Mouse (Mus musculus) MEL (cell line): ENCODE measurements at regions not wholly inside any gene's neighbourhood (a gene's known extent, or its start where the extent isn't known, plus 50 kb on each side); places are given as distances from the start of the nearest gene placed in this dataset.
A peak's percentile ranks its signal among the peaks of the same experiment; 100 is the strongest.

ENCODE experiments used
- DNase-seq: peaks from one replicate; pipeline ENCODE4 v3.0.0; 2011; ENCODE audit warnings: low read depth, low spot score
- H3K27ac ChIP-seq: 2 replicates; pipeline ENCODE4 v1.5.1; 2012; ENCODE audit warnings: low read depth, mild to moderate bottlenecking, control low read depth, low read length, moderate library complexity; ENCODE audit not compliant: control insufficient read depth
- H3K27me3 ChIP-seq, 2 experiments: fragments of 150-350 bp in 1 of 2; sonication (generic) in 1 of 2; 2 replicates each; pipeline ENCODE4 v1.6.1; 2012; ENCODE audit warnings: low read length in 2 of 2, mild to moderate bottlenecking in 2 of 2, improper control_type of control experiment in 1 of 2, moderate library complexity in 1 of 2; ENCODE audit not compliant: insufficient read depth in 2 of 2, control insufficient read depth in 1 of 2
- H3K36me3 ChIP-seq, 2 experiments: 2 replicates each; pipeline ENCODE4 v1.6.1; 2012 to 2014; ENCODE audit warnings: low read length in 2 of 2, improper control_type of control experiment in 1 of 2, inconsistent platforms in 1 of 2, mild to moderate bottlenecking in 1 of 2; ENCODE audit not compliant: insufficient read depth in 2 of 2, control insufficient read depth in 1 of 2
- H3K4me1 ChIP-seq, 2 experiments: fragments of 150-350 bp in 1 of 2; sonication (generic) in 1 of 2; 2 replicates each; pipeline ENCODE4 v1.6.1; 2012; ENCODE audit warnings: low read length in 2 of 2, improper control_type of control experiment in 1 of 2, mild to moderate bottlenecking in 1 of 2; ENCODE audit not compliant: insufficient read depth in 2 of 2, control insufficient read depth in 1 of 2
- H3K4me3 ChIP-seq, 2 experiments: fragments of 150-350 bp in 1 of 2; sonication (generic) in 1 of 2; 2 replicates each; pipeline ENCODE4 v1.5.1; 2012; ENCODE audit warnings: low read depth in 2 of 2, low read length in 2 of 2, mild to moderate bottlenecking in 2 of 2, moderate library complexity in 2 of 2, control low read depth in 1 of 2, improper control_type of control experiment in 1 of 2; ENCODE audit not compliant: control insufficient read depth in 1 of 2, insufficient read depth in 1 of 2
- H3K79me2 ChIP-seq: 2 replicates; pipeline ENCODE4 v1.6.1; 2012; ENCODE audit warnings: mild to moderate bottlenecking, low read length, moderate library complexity; ENCODE audit not compliant: control insufficient read depth, poor library complexity, insufficient read depth
- H3K9ac ChIP-seq: 2 replicates; pipeline ENCODE4 v1.6.1; 2012; ENCODE audit warnings: low read depth, mild to moderate bottlenecking, control low read depth, low read length, moderate library complexity; ENCODE audit not compliant: control insufficient read depth, poor library complexity, severe bottlenecking
- H3K9me3 ChIP-seq: fragments of 150-350 bp; sonication (generic); replicated peaks from 2 replicates; pipeline ENCODE4 v1.6.1; 2012; ENCODE audit warnings: mild to moderate bottlenecking, low read length, improper control_type of control experiment, moderate library complexity; ENCODE audit not compliant: insufficient read depth
- CHD2 ChIP-seq: IDR thresholded peaks from 2 replicates; pipeline ENCODE4 v1.6.1; 2011; ENCODE audit warnings: low read length, improper control_type of control experiment
- CTCF ChIP-seq, 3 experiments: IDR thresholded peaks in 2 of 3; conservative IDR thresholded peaks in 1 of 3; 2 replicates each; pipeline ENCODE4 v1.5.1; 2011 to 2012; ENCODE audit warnings: low read length in 3 of 3, low read depth in 2 of 3, mild to moderate bottlenecking in 2 of 3, improper control_type of control experiment in 1 of 3, inconsistent platforms in 1 of 3, mixed read lengths in 1 of 3, moderate library complexity in 1 of 3; ENCODE audit not compliant: control insufficient read depth in 1 of 3, insufficient read depth in 1 of 3, poor library complexity in 1 of 3, severe bottlenecking in 1 of 3
- JUND ChIP-seq: IDR thresholded peaks from 2 replicates; pipeline ENCODE4 v1.6.1; 2011; ENCODE audit warnings: low read depth, mild to moderate bottlenecking, improper control_type of control experiment, low read length
- KAT2A ChIP-seq: conservative IDR thresholded peaks from 2 replicates; pipeline ENCODE4 v1.6.1; 2012; ENCODE audit warnings: low read depth, low read length, improper control_type of control experiment, inconsistent platforms
- MAFK ChIP-seq: IDR thresholded peaks from 2 replicates; pipeline ENCODE4 v1.6.1; 2011; ENCODE audit warnings: low read depth, mild to moderate bottlenecking, low read length, improper control_type of control experiment, borderline replicate concordance
- MAZ ChIP-seq: IDR thresholded peaks from 2 replicates; pipeline ENCODE4 v1.6.1; 2012; ENCODE audit warnings: low read depth, mild to moderate bottlenecking, inconsistent platforms, low read length, improper control_type of control experiment
- MYB ChIP-seq: IDR thresholded peaks from 2 replicates; pipeline ENCODE4 v1.6.1; 2011; ENCODE audit warnings: mild to moderate bottlenecking, low read depth, low read length, improper control_type of control experiment
- MYC ChIP-seq: IDR thresholded peaks from 2 replicates; pipeline ENCODE4 v1.6.1; 2011; ENCODE audit warnings: low read depth, mild to moderate bottlenecking, low read length, improper control_type of control experiment, moderate library complexity
- NELFE ChIP-seq: IDR thresholded peaks from 2 replicates; pipeline ENCODE4 v1.6.1; 2011; ENCODE audit warnings: low read depth, low read length, improper control_type of control experiment
- NRF1 ChIP-seq: IDR thresholded peaks from 2 replicates; pipeline ENCODE4 v1.6.1; 2014; ENCODE audit warnings: low read depth, mild to moderate bottlenecking, inconsistent platforms, low read length, improper control_type of control experiment, moderate library complexity; ENCODE audit not compliant: poor library complexity, insufficient read depth, severe bottlenecking
- POLR2A ChIP-seq, 2 experiments: IDR thresholded peaks; 2 replicates each; pipeline ENCODE4 v1.6.1; 2011 to 2012; ENCODE audit warnings: low read length in 2 of 2, mild to moderate bottlenecking in 2 of 2, control low read depth in 1 of 2, improper control_type of control experiment in 1 of 2, low read depth in 1 of 2, moderate library complexity in 1 of 2; ENCODE audit not compliant: control insufficient read depth in 1 of 2, insufficient read depth in 1 of 2, poor library complexity in 1 of 2
- POLR2AphosphoS5 ChIP-seq: IDR thresholded peaks from 2 replicates; pipeline ENCODE4 v1.6.1; 2012; ENCODE audit warnings: low read depth, borderline replicate concordance, mild to moderate bottlenecking, inconsistent platforms, low read length, moderate library complexity, mixed read lengths
- RAD21 ChIP-seq: IDR thresholded peaks from 2 replicates; pipeline ENCODE4 v1.6.1; 2011; ENCODE audit warnings: mild to moderate bottlenecking, low read depth, low read length, improper control_type of control experiment
- RCOR1 ChIP-seq: IDR thresholded peaks from 2 replicates; pipeline ENCODE4 v1.6.1; 2012; ENCODE audit warnings: low read depth, mild to moderate bottlenecking, inconsistent platforms, low read length, improper control_type of control experiment
- SIN3A ChIP-seq: IDR thresholded peaks from 2 replicates; pipeline ENCODE4 v1.6.1; 2012; ENCODE audit warnings: low read length, improper control_type of control experiment, inconsistent platforms
- TAL1 ChIP-seq: IDR thresholded peaks from 2 replicates; pipeline ENCODE4 v1.6.1; 2012; ENCODE audit warnings: mild to moderate bottlenecking, inconsistent platforms, low read length, moderate library complexity, mixed read lengths
- USF1 ChIP-seq: IDR thresholded peaks from 2 replicates; pipeline ENCODE4 v1.6.1; 2014; ENCODE audit warnings: low read depth, mild to moderate bottlenecking, inconsistent platforms, low read length, improper control_type of control experiment, moderate library complexity
- ZC3H11A ChIP-seq: IDR thresholded peaks from 2 replicates; pipeline ENCODE4 v1.6.1; 2012; ENCODE audit warnings: low read depth, mild to moderate bottlenecking, inconsistent platforms, low read length, improper control_type of control experiment
- ZKSCAN1 ChIP-seq: IDR thresholded peaks from 2 replicates; pipeline ENCODE4 v1.6.1; 2012; ENCODE audit warnings: low read depth, mild to moderate bottlenecking, inconsistent platforms, low read length, improper control_type of control experiment, moderate library complexity
- ZNF384 ChIP-seq: IDR thresholded peaks from 2 replicates; pipeline ENCODE4 v1.6.1; 2012; ENCODE audit warnings: low read depth, mild to moderate bottlenecking, inconsistent platforms, low read length, improper control_type of control experiment

GRCm38 (mm10) chrX:121497219-121497618 lies 900.0 kb downstream of the Nap1l3 start:
- Histone ChIP-seq H3K9me3 (no peaks in the 10 kb centered on the region), H3K9ac (no peak overlapping the region)
- TF ChIP-seq MAZ: no peak
- no peak for TF ChIP-seq MAFK
- no peak for TF ChIP-seq TAL1
- TF ChIP-seq CTCF (IDR thresholded peaks at IDR 0.05 in 2 of 3, conservative IDR thresholded peaks at IDR 0.05 in 1 of 3; ENCODE audit: control insufficient read depth in 1 of 3, insufficient read depth in 1 of 3, low read depth in 2 of 3, low read length in 3 of 3, poor library complexity in 1 of 3, severe bottlenecking in 1 of 3): no peak
- TF ChIP-seq RCOR1: no peak
- TF ChIP-seq, all 39 proteins: peak for 0
- Histone ChIP-seq H3K27ac (no peak overlapping the region), H3K36me3 (no peaks in the 10 kb centered on the region), H3K4me1 (no peaks in the 10 kb centered on the region), H3K27me3 (no peaks in the 10 kb centered on the region), H3K79me2 (no peaks in the 10 kb centered on the region), H3K4me3 (no peak overlapping the region)
- no peak for DNase-seq

DNA sequence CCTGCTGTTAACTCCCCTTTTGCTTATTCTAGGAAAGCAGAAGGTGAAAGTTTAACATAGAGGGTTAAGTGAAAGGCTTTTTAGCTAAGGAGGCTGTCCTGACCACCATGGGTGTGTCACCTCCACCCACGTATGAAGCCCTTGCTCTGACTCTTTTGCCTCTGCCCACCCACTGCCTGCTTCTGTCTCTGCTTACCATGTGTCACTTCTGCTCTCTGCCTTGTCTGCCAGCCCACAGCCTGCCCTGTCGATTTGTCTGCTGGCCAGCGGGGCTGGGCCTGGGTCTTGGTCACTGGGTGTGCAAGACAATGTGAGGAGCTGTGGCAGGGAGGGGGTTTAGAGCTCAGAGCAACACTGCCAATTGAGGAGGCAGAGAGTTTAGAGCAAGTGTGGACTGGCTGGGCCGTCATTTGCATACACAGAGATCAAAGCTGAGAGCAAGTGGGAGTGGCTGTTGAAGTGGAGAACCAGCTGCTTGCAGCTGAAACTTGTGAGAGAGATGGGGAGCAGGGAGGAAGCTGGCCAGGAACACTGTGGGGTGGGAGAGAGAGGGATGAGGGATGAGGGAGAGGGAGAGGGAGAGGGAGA lies 917.7 kb downstream of the Nap1l3 start:
- peak; percentile 71 for DNase-seq
- TF ChIP-seq JUND: no peak
- H3K9ac ChIP-seq: peak overlapping the region; percentile 70
- no peaks in the 10 kb centered on the region for H3K9me3 ChIP-seq
- no peaks in the 10 kb centered on the region for H3K79me2 ChIP-seq
- peak overlapping the region; percentile 63 to 66 for H3K4me3 ChIP-seq
- H3K4me1 ChIP-seq: peaks cover 2 to 6% of the 10 kb centered on the region in 2 experiments; a peak in 3 of 4 replicates
- H3K27me3 ChIP-seq: no peaks in the 10 kb centered on the region
- H3K27ac ChIP-seq: peak overlapping the region; percentile 51
- H3K36me3 ChIP-seq: peaks cover 0 to 7% of the 10 kb centered on the region in 2 experiments; a peak in 2 of 4 replicates

GRCm38 (mm10) chrX:121429078-121429477 lies 968.1 kb downstream of the Nap1l3 start:
- H3K27ac ChIP-seq: no peak overlapping the region
- H3K27me3 ChIP-seq: no peaks in the 10 kb centered on the region
- no peak overlapping the region for H3K4me3 ChIP-seq
- no peaks in the 10 kb centered on the region for H3K79me2 ChIP-seq
- H3K36me3 ChIP-seq: no peaks in the 10 kb centered on the region
- no peaks in the 10 kb centered on the region for H3K4me1 ChIP-seq
- H3K9ac ChIP-seq: no peak overlapping the region
- no peak for TF ChIP-seq MYC
- no peak for TF ChIP-seq NRF1
- TF ChIP-seq POLR2A (IDR thresholded peaks at IDR 0.05; ENCODE audit: control insufficient read depth in 1 of 2, insufficient read depth in 1 of 2, low read depth in 1 of 2, low read length in 2 of 2, poor library complexity in 1 of 2): no peak
- TF ChIP-seq RAD21: no peak
- no peak for TF ChIP-seq KAT2A
- TF ChIP-seq ZNF384: no peak
- TF ChIP-seq USF1: no peak
- TF ChIP-seq ZKSCAN1: no peak
- no peak for TF ChIP-seq CHD2
- TF ChIP-seq NELFE: no peak
- TF ChIP-seq MYB: no peak
- TF ChIP-seq SIN3A: no peak
- no peak for TF ChIP-seq ZC3H11A
- TF ChIP-seq POLR2AphosphoS5: no peak
- TF ChIP-seq MAZ: no peak
- TF ChIP-seq, all 39 proteins: peak for 0
- no peaks in the 10 kb centered on the region for H3K9me3 ChIP-seq
- no peak for DNase-seq
